ENCODE assay signal across 22 mouse cellular contexts in genomic region chr9:96261980-96262379, GRCm38 (mm10).
DNase-seq lines count a peak whose midpoint lies in the region; ATAC-seq and TF ChIP-seq lines count a peak whose summit lies in the region.
"Had no signal": no experiment of that assay in that cellular context is flagged by ENCODE, and none has a peak within 500 bp of the region (broad histone marks: within the 10 kb centered on the region; RNA-seq: fewer than 3 reads in every experiment).

No protein-coding gene starts in this region.

- no peaks in the 10 kb centered on the region; the same call in 1 of the 2 replicates for H3K4me1 ChIP-seq in heart, adult 2 months (ENCODE audit: control insufficient read depth, insufficient read depth, low read length)
- peaks cover 4% of the 10 kb centered on the region; the same call in 1 of the 2 replicates for H3K4me1 ChIP-seq in midbrain, embryonic 11.5 days (ENCODE audit: control insufficient read depth, insufficient read depth, low read length)
- H3K4me1 ChIP-seq in midbrain, embryonic 14.5 days (ENCODE audit: control insufficient read depth, insufficient read depth, low read length): peaks cover 11% of the 10 kb centered on the region
- H3K4me1 ChIP-seq in liver, embryonic 12.5 days: peaks cover 56% of the 10 kb centered on the region

- TF ChIP-seq POLR2A in heart, adult 2 months (IDR thresholded peaks at IDR 0.05; ENCODE audit: insufficient read depth, low read depth, low read length): no peak

- H3K79me2 ChIP-seq in heart, adult 2 months (replicated peaks; ENCODE audit: control insufficient read depth, insufficient read depth, low read length): no peaks in the 10 kb centered on the region

- 94% methylated on average over 6 of the region's 6 CpGs for whole genome bisulfite sequencing in heart, adult 2 months
- WGBS in midbrain, embryonic 11.5 days: 93% methylated on average over 6 of the region's 6 CpGs
- WGBS in midbrain, embryonic 14.5 days: 95% methylated on average over 6 of the region's 6 CpGs
- WGBS in liver, embryonic 12.5 days (ENCODE audit: insufficient replicate concordance): 92% methylated on average over 6 of the region's 6 CpGs

- DNase-seq in heart, adult 2 months: no peak
- DNase-seq in heart, adult 8-10 months (ENCODE audit: low spot score): no peak
- DNase-seq in midbrain, embryonic 11.5 days (ENCODE audit: low spot score, missing footprints): no peak
- DNase-seq in midbrain, embryonic 14.5 days: no peak
- no peak for DNase-seq in spleen, postnatal 10 days (ENCODE audit: low spot score in 2 of 2)
- DNase-seq: adrenal gland, postnatal 25 days; cerebellum, adult 11 months; cerebellum, postnatal 14 days; gastrocnemius, postnatal 36 days; heart, postnatal 10 days; retina, postnatal 1 day; thymus, postnatal 14 days had no signal

- no peaks in the 10 kb centered on the region for H3K9me3 ChIP-seq in midbrain, embryonic 11.5 days (ENCODE audit: control insufficient read depth, low read length)
- H3K9me3 ChIP-seq in midbrain, embryonic 14.5 days (ENCODE audit: control insufficient read depth, low read length): no peaks in the 10 kb centered on the region
- no peaks in the 10 kb centered on the region for H3K9me3 ChIP-seq in liver, embryonic 12.5 days (replicated peaks)
- H3K9me3 ChIP-seq: embryonic facial prominence, embryonic 13.5 days; hindbrain, embryonic 13.5 days; kidney, embryonic 15.5 days; limb, embryonic 13.5 days; lung, embryonic 15.5 days had no signal

- TF ChIP-seq EP300 in heart, adult 2 months (IDR thresholded peaks at IDR 0.05; ENCODE audit: insufficient read depth, low read depth, low read length): no peak

- no peaks in the 10 kb centered on the region for H3K27me3 ChIP-seq in heart, adult 2 months (ENCODE audit: control insufficient read depth, insufficient read depth, low read length)
- no peaks in the 10 kb centered on the region for H3K27me3 ChIP-seq in midbrain, embryonic 11.5 days (ENCODE audit: control insufficient read depth, insufficient read depth, low read length)
- H3K27me3 ChIP-seq in midbrain, embryonic 14.5 days (ENCODE audit: control insufficient read depth, insufficient read depth, low read length): no peaks in the 10 kb centered on the region
- no peaks in the 10 kb centered on the region for H3K27me3 ChIP-seq in liver, embryonic 12.5 days (replicated peaks)
- H3K27me3 ChIP-seq: embryonic facial prominence, embryonic 13.5 days; hindbrain, embryonic 13.5 days; kidney, embryonic 15.5 days; limb, embryonic 13.5 days; lung, embryonic 15.5 days had no signal

- H3K4me2 ChIP-seq in midbrain, embryonic 11.5 days: peak overlapping the region; percentile 54; the same call in 1 of the 2 replicates
- no peak overlapping the region for H3K4me2 ChIP-seq in midbrain, embryonic 14.5 days (ENCODE audit: low read length)
- peak overlapping the region; percentile 66 for H3K4me2 ChIP-seq in liver, embryonic 12.5 days
- H3K4me2 ChIP-seq: embryonic facial prominence, embryonic 13.5 days; kidney, embryonic 15.5 days; limb, embryonic 13.5 days; lung, embryonic 15.5 days had no signal

- intact Hi-C loops in heart, adult 2 months (cut with DNase I): no loop called here

- H3K36me3 ChIP-seq in heart, adult 2 months (ENCODE audit: control insufficient read depth, insufficient read depth, low read length): no peaks in the 10 kb centered on the region
- H3K36me3 ChIP-seq in midbrain, embryonic 11.5 days (ENCODE audit: control insufficient read depth, insufficient read depth, low read length): no peaks in the 10 kb centered on the region
- no peaks in the 10 kb centered on the region for H3K36me3 ChIP-seq in midbrain, embryonic 14.5 days (ENCODE audit: control insufficient read depth, insufficient read depth, low read length)
- peaks cover 23% of the 10 kb centered on the region for H3K36me3 ChIP-seq in liver, embryonic 12.5 days
- H3K36me3 ChIP-seq: embryonic facial prominence, embryonic 13.5 days; hindbrain, embryonic 13.5 days; kidney, embryonic 15.5 days; lung, embryonic 15.5 days had no signal

- ATAC-seq in midbrain, embryonic 11.5 days (ENCODE audit: low FRiP score): no peak
- ATAC-seq in midbrain, embryonic 14.5 days (ENCODE audit: low FRiP score, low TSS enrichment): no peak
- no peak for ATAC-seq in liver, embryonic 12.5 days
- ATAC-seq in CD4-positive, CD25-positive, alpha-beta regulatory T cell, adult 4 months: no peak
- ATAC-seq: activated CD4-positive, CD25-positive, alpha-beta regulatory T cell, adult 4 months; forebrain, embryonic 16.5 days had no signal

- H3K27ac ChIP-seq in heart, adult 2 months: no peak overlapping the region
- no peak overlapping the region for H3K27ac ChIP-seq in midbrain, embryonic 11.5 days (ENCODE audit: low read depth, low read length)
- H3K27ac ChIP-seq in midbrain, embryonic 14.5 days (replicated peaks; ENCODE audit: low read depth, low read length): no peak overlapping the region
- H3K27ac ChIP-seq in liver, embryonic 12.5 days: peak overlapping the region; percentile 78; the same call in 1 of the 2 replicates
- H3K27ac ChIP-seq: embryonic facial prominence, embryonic 13.5 days; hindbrain, embryonic 13.5 days; kidney, embryonic 15.5 days; limb, embryonic 13.5 days; lung, embryonic 15.5 days; macrophage had no signal

- H3K4me3 ChIP-seq in heart, adult 2 months: no peak overlapping the region
- H3K4me3 ChIP-seq in midbrain, embryonic 11.5 days (ENCODE audit: low read depth, low read length): no peak overlapping the region
- no peak overlapping the region for H3K4me3 ChIP-seq in midbrain, embryonic 14.5 days (replicated peaks; ENCODE audit: low read depth, low read length)
- peak overlapping the region; percentile 71 for H3K4me3 ChIP-seq in liver, embryonic 12.5 days
- H3K4me3 ChIP-seq: embryonic facial prominence, embryonic 13.5 days; hindbrain, embryonic 13.5 days; kidney, embryonic 15.5 days; limb, embryonic 13.5 days; lung, embryonic 15.5 days had no signal

- no peak overlapping the region for H3K9ac ChIP-seq in heart, adult 2 months (ENCODE audit: low read depth, low read length)
- no peak overlapping the region for H3K9ac ChIP-seq in midbrain, embryonic 11.5 days (ENCODE audit: low read length)
- no peak overlapping the region for H3K9ac ChIP-seq in midbrain, embryonic 14.5 days (replicated peaks; ENCODE audit: low read length)
- peak overlapping the region; percentile 69 for H3K9ac ChIP-seq in liver, embryonic 12.5 days
- H3K9ac ChIP-seq: embryonic facial prominence, embryonic 13.5 days; hindbrain, embryonic 13.5 days; kidney, embryonic 15.5 days; limb, embryonic 13.5 days; lung, embryonic 15.5 days had no signal

- TF ChIP-seq CTCF in heart, adult 2 months (IDR thresholded peaks at IDR 0.05): 0 out of 2 replicates have a peak, but pooled peaks have one; percentile 5
